Mouse (Mus musculus) midbrain, embryonic 15.5 days (tissue): ENCODE results near the gene Supt4a. TPM values are rescaled to one million over a fixed set of nuclear protein-coding genes. Genes with fewer than 3 reads are reported as not detected.

Experiments used
- ATAC-seq: fragments of 200-750 bp; cut with Nextera tagmentation; replicated peaks from 2 replicates; pipeline ENCODE4 v1.8.0; 2017; ENCODE audit warnings: moderate TSS enrichment
- H3K27ac ChIP-seq: fragments of 300-500 bp; sonication (generic); 2 replicates; pipeline ENCODE4 v1.5.1; 2015; ENCODE audit warnings: mild to moderate bottlenecking, inconsistent platforms
- H3K27me3 ChIP-seq: fragments of 300-500 bp; sonication (generic); replicated peaks from 2 replicates; pipeline ENCODE4 v1.6.1; 2015; ENCODE audit warnings: inconsistent platforms
- H3K36me3 ChIP-seq: fragments of 300-500 bp; sonication (generic); replicated peaks from 2 replicates; pipeline ENCODE4 v1.6.1; 2015; ENCODE audit warnings: inconsistent platforms
- H3K4me1 ChIP-seq: fragments of 300-500 bp; sonication (generic); 2 replicates; pipeline ENCODE4 v1.6.1; 2015; ENCODE audit warnings: inconsistent platforms
- H3K4me2 ChIP-seq: fragments of 300-500 bp; sonication (generic); 2 replicates; pipeline ENCODE4 v1.6.1; 2015; ENCODE audit warnings: inconsistent platforms, mild to moderate bottlenecking, moderate library complexity
- H3K4me3 ChIP-seq: fragments of 300-500 bp; sonication (generic); 2 replicates; pipeline ENCODE4 v1.5.1; 2015; ENCODE audit warnings: mild to moderate bottlenecking, inconsistent platforms
- H3K9ac ChIP-seq: fragments of 300-500 bp; sonication (generic); 2 replicates; pipeline ENCODE4 v1.6.1; 2015; ENCODE audit warnings: mild to moderate bottlenecking, inconsistent platforms
- H3K9me3 ChIP-seq: fragments of 300-500 bp; sonication (generic); 2 replicates; pipeline ENCODE4 v1.6.1; 2016; ENCODE audit warnings: inconsistent platforms
- WGBS: fragments of 180-500 bp; shearing (Covaris S2); methylation state at CpG from one replicate; pipeline ENCODE4 v1.1.7; 2015; ENCODE audit warnings: mixed read lengths; 5-methylcytosine and 5-hydroxymethylcytosine counted together
- polyA plus RNA-seq: library from polyadenylated mRNA; unstranded; fragments of >200 nt; fragmentation: Nextera tagmentation; extraction: Ambion mirVana; gene quantifications from 2 replicates; pipeline ENCODE4 v1.2.1, GENCODE M21; 2015

Supt4a gene
- polyA plus RNA-seq, 1 experiment from 2014 or later, result 136 TPM

DNA sequence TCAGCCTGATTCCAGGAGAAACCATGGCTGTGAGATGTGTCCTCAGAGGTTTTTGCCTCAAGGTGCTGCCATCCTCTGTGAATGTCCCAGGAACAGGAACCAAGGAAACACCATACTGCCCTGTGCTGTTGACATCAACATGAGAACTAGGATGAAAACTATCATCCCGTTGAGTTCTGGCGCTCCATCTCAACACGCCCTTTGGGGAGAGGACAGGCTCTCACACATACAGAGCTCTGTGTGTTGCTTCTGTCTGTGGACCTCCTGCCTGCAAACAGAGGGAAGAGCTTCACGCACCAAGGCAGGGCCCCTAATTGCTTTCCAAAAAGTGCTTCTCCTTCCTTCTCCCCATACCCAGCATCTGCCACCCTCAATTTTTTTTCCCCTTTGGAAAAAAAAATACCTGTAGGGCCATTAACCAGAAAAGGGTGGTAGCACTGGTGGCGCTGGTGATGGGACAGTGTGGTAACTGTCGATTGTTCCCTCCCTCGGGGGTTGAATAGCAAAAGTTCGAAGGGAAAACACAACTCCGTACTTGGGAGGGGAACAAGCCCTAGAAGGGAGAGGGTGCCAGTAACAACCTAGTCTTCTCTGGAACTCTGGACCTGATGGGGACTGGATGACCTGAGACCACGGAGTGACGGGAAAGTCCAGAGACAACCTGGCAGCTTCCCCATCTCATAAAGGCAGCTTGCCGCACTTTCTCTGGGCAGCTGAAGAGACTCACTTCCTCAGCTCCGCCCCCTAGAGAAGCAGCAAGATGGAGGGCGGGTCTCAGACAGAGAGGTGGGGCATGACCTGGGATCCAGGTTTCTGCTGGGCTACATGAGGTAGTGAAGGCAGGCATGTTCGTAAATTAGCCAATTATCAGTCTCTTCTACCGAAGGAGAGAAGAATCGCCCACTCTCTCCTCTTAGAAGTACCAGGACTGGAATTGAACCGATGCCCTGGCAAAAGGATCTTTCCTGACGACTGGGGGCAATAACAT, 11.1 kb downstream of the Supt4a start:
- Histone ChIP-seq H3K4me1 (no peaks in the 10 kb centered on the region), H3K27me3 (no peaks in the 10 kb centered on the region), H3K27ac (no peak overlapping the region), H3K4me3 (no peak overlapping the region), H3K9ac (no peak overlapping the region), H3K36me3 (peaks cover 14% of the 10 kb centered on the region), H3K9me3 (no peaks in the 10 kb centered on the region), H3K4me2 (no peak overlapping the region)
- no peak for ATAC-seq
- WGBS, result 44% methylated on average over 19 of the region's 19 CpGs

DNA sequence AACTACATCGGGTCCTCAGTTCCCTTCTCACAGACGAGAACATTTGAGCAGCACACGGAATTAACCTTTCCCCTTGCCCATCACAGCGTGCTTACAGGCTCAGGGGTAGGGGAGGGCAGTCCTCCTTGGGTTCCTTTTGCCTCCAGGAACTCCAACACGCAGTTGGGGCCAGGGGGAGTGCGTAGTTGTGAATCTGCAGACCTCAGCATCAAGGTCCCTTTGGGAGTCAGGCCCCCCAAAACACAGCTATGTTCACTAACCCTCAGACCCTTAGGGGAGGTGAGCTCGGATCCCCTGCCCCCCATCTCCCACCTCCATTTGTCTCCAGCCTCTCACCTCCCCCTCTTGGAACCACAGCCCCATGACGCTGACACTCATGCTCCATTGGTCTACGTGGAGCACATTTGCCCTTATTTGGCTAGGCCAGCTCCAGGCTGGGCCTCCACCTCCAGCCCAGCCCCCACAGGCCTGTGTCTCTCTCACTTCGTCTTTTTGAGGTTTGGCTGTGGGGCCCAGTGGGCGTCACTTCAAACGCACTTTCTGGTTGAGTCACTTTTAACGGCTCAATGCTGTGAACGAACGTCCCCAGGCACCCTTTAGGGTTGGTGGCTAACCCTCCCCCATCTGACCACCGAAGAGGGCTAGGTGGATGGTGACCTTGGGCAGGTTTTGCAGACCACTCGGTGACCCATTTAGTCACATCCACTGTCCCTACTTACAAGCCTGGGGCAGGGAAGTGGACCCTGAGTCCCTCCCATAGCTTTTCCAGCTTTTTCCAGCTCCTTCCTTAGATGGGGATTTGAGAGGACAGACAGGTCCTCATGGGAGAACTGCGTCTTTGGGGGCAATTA, 12.1 kb downstream of the Supt4a start:
- H3K27ac ChIP-seq, result no peak overlapping the region
- no peaks in the 10 kb centered on the region for H3K9me3 ChIP-seq
- H3K4me1 ChIP-seq, result no peaks in the 10 kb centered on the region
- 62% methylated on average over 18 of the region's 18 CpGs for WGBS
- H3K9ac ChIP-seq, result no peak overlapping the region
- H3K4me2 ChIP-seq, result no peak overlapping the region
- H3K36me3 ChIP-seq, result 0 out of 2 replicates have a peak, but pooled peaks cover 5% of the 10 kb centered on the region
- H3K4me3 ChIP-seq, result no peak overlapping the region
- H3K27me3 ChIP-seq, result no peaks in the 10 kb centered on the region
- ATAC-seq, result no peak

DNA sequence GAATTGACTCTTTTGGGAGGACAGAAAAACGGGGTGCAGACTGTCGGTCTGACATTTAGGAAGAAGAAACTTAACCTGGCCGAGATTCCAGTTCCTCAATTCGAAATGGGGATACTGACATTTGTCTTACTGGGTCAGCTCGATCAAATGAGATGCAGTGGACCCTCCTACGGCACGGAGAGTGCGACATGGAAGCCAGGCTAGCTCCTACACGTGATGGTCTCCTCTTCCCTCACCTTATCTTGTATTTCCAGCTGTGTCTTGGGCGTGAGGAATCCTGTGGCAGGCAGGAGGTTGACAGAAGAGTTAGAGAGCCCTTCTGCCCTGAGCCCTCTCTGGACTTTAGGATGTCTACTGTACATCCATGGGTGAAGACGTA, 12.7 kb downstream of the Supt4a start:
- Histone ChIP-seq H3K36me3 (no peaks in the 10 kb centered on the region), H3K27ac (no peak overlapping the region), H3K9me3 (no peaks in the 10 kb centered on the region), H3K4me1 (no peaks in the 10 kb centered on the region), H3K4me2 (no peak overlapping the region), H3K4me3 (no peak overlapping the region), H3K9ac (no peak overlapping the region), H3K27me3 (no peaks in the 10 kb centered on the region)
- ATAC-seq, result no peak
- 87% methylated on average over 11 of the region's 11 CpGs for WGBS

DNA sequence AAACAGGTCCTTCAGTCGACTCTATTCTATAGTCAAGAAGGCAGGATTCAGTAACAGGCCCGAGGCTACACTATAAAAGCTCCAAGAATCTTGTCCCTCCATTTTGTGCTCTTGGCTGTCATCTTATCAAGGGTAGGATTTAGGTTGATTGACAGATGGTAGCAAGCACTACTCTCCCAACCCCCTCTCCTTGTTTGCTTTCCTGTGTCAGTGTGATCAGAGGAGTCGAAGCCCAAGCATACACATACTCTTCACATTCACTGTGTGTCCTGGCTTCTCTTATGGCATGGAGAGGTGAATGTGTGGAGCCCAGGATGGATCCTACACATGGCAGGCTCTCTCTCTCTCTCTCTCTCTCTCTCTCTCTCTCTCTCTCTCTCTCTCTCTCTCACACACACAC, 13.2 kb downstream of the Supt4a start:
- no peaks in the 10 kb centered on the region for H3K4me1 ChIP-seq
- H3K27ac ChIP-seq, result no peak overlapping the region
- H3K36me3 ChIP-seq, result no peaks in the 10 kb centered on the region
- no peak overlapping the region for H3K9ac ChIP-seq
- H3K27me3 ChIP-seq, result no peaks in the 10 kb centered on the region
- H3K4me3 ChIP-seq, result no peak overlapping the region
- no peak overlapping the region for H3K4me2 ChIP-seq
- no peak for ATAC-seq
- H3K9me3 ChIP-seq, result no peaks in the 10 kb centered on the region
- 67% methylated on average over 3 of the region's 3 CpGs for WGBS

DNA sequence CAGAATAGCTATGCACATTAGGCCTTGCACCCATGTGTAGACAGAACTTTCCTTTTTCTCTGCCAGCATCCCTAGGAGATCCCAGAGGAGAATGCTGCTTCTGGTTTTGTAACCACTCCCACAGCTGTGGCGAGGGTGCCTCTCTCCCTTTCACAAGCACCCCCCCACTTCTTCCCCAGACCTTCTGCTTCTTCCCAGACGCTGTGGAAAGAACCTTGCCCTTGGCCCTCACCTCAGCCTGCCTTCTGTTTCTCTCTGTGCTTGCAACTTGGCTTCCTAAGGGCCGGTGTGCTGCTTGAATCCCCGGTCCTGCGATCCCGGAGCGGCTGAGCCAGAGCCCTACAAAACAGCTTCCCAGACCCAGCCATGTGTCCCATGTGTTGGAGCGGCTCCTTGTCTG, 13.7 kb downstream of the Supt4a start:
- Histone ChIP-seq H3K4me2 (no peak overlapping the region), H3K4me1 (no peaks in the 10 kb centered on the region), H3K27ac (no peak overlapping the region), H3K36me3 (no peaks in the 10 kb centered on the region), H3K4me3 (no peak overlapping the region), H3K9ac (no peak overlapping the region), H3K9me3 (no peaks in the 10 kb centered on the region), H3K27me3 (no peaks in the 10 kb centered on the region)
- WGBS, result 79% methylated on average over 8 of the region's 8 CpGs
- no peak for ATAC-seq

DNA sequence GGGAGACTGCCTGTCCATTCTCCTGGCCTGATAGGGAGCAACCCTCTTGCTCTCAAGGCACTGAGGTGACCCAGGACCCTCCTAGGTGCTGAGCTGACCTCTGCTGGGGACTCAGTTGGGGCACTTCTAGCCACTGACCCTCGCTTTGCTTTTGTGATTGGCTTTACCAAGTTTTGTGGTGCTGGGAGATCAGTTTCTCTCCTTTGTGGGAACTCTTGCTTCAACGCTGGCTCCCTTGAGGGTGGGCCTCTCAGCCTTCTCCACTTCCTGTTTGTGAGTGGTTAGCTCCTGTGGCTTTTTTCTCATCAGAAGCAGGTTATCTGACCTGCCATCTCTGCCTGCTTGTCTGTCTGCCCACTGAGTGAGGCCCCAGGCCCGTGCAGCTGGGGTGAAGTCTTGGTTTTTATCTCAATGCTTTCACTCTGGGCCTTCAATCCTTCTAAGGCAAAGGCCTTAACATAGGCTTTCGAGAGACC, 14.2 kb downstream of the Supt4a start:
- 68% methylated on average over 4 of the region's 4 CpGs for WGBS
- Histone ChIP-seq H3K27me3 (no peaks in the 10 kb centered on the region), H3K4me2 (no peak overlapping the region), H3K9ac (no peak overlapping the region), H3K4me1 (no peaks in the 10 kb centered on the region), H3K9me3 (no peaks in the 10 kb centered on the region), H3K36me3 (no peaks in the 10 kb centered on the region), H3K27ac (no peak overlapping the region), H3K4me3 (no peak overlapping the region)
- no peak for ATAC-seq

DNA sequence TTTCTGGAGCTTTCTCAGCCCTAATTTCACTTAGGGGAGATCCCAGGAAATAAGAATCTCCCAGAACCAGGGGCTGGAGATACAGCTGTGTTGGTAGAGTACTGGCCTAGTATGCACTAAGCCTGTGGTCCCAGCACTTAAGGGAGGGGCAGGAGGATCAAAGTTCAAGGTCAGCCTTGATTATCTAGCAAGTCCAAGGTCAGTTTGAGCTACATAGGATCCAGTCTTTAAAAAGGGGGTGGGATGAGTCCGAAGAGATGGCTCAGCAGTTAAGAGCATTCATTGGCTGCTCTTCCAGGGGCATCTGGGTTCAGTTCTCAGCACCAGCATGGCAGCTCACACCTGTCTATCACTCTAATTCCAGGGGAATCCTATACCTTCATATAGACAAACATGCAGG, 15.0 kb downstream of the Supt4a start:
- no peak overlapping the region for H3K4me3 ChIP-seq
- no peaks in the 10 kb centered on the region for H3K9me3 ChIP-seq
- no peak overlapping the region for H3K4me2 ChIP-seq
- 70% methylated on average over 1 of the region's 1 CpGs for WGBS
- no peaks in the 10 kb centered on the region for H3K36me3 ChIP-seq
- H3K9ac ChIP-seq, result no peak overlapping the region
- no peak overlapping the region for H3K27ac ChIP-seq
- H3K27me3 ChIP-seq, result no peaks in the 10 kb centered on the region
- no peaks in the 10 kb centered on the region for H3K4me1 ChIP-seq
- no peak for ATAC-seq

DNA sequence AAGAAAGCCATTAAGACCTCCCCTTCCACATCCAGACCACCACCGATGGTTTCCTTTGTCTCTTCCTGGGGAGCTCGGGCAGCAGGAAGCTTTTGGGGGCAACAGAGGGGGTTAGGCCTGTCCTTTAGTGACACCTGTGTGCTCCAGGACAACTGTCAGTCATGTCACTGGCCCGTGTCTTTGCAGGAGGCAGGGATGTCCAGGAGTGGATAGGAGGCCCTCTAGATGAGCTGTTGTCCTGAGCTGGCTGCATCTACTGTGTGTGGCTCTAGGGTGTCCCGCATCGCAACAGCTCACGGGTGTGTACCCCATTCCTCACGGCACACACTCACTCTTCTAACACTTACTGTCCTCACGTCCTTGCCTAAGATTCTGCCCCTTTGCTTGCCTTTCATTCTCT, 15.9 kb downstream of the Supt4a start:
- 84% methylated on average over 8 of the region's 8 CpGs for WGBS
- ATAC-seq, result no peak
- Histone ChIP-seq H3K4me3 (no peak overlapping the region), H3K9me3 (no peaks in the 10 kb centered on the region), H3K27me3 (no peaks in the 10 kb centered on the region), H3K4me1 (no peaks in the 10 kb centered on the region), H3K9ac (no peak overlapping the region), H3K27ac (no peak overlapping the region), H3K4me2 (no peak overlapping the region), H3K36me3 (no peaks in the 10 kb centered on the region)

DNA sequence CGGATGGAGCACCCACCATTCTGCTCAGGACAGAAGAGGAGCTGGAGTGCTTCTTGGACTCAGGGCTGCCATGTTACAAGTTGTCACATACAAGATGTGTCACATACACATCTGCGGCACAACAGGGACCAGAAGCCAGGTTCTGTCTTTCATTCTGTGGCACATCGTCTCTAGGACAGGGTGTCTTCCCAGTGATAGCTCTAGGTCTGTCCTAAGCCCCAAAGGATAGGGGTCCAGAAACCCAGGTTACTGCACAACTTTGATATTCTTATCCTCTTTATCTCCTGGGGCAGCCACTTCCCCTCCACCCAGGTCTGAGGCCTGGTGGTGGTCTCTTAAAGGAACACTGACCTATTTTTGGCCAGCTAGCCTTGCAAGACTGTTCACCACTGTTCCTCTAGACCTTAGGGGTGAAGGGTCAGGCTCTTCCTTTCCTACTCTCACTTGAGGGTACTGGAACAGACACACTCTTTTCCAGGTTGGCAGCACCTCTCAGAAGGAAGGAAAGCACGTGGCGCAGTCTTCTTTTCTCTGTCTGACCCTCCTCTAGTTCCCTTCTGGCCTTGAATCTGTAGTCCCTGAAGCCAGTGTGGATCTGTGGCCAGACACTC, 16.6 kb downstream of the Supt4a start:
- no peak overlapping the region for H3K27ac ChIP-seq
- no peak for ATAC-seq
- H3K9me3 ChIP-seq, result no peaks in the 10 kb centered on the region
- 85% methylated on average over 5 of the region's 5 CpGs for WGBS
- H3K4me1 ChIP-seq, result no peaks in the 10 kb centered on the region
- H3K9ac ChIP-seq, result no peak overlapping the region
- H3K4me2 ChIP-seq, result no peak overlapping the region
- H3K4me3 ChIP-seq, result no peak overlapping the region
- H3K27me3 ChIP-seq, result no peaks in the 10 kb centered on the region
- H3K36me3 ChIP-seq, result no peaks in the 10 kb centered on the region

DNA sequence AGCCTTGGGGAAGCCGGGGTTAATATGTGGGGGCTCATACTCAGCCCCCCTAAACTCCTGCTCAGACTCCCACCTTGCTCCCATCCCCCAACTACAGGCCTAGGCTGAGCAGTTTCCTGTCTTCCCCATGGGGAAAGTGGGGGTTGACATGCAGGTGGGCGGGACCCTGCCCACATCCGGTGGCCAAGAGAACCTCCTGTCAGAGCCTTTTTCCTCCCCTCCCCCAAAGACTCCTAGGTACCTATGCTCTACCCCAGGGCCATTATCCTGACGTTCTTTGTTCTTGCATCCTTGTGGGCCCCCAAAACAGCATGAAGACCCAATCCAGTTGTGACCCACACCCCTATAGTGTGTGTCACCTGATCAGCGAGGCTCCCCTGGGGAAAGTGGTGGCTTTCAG, 17.3 kb downstream of the Supt4a start:
- H3K27me3 ChIP-seq, result no peaks in the 10 kb centered on the region
- no peak overlapping the region for H3K27ac ChIP-seq
- ATAC-seq, result no peak
- no peak overlapping the region for H3K9ac ChIP-seq
- H3K4me3 ChIP-seq, result no peak overlapping the region
- peaks cover 5% of the 10 kb centered on the region for H3K4me1 ChIP-seq
- no peaks in the 10 kb centered on the region for H3K9me3 ChIP-seq
- 82% methylated on average over 5 of the region's 5 CpGs for WGBS
- no peak overlapping the region for H3K4me2 ChIP-seq
- H3K36me3 ChIP-seq, result no peaks in the 10 kb centered on the region

DNA sequence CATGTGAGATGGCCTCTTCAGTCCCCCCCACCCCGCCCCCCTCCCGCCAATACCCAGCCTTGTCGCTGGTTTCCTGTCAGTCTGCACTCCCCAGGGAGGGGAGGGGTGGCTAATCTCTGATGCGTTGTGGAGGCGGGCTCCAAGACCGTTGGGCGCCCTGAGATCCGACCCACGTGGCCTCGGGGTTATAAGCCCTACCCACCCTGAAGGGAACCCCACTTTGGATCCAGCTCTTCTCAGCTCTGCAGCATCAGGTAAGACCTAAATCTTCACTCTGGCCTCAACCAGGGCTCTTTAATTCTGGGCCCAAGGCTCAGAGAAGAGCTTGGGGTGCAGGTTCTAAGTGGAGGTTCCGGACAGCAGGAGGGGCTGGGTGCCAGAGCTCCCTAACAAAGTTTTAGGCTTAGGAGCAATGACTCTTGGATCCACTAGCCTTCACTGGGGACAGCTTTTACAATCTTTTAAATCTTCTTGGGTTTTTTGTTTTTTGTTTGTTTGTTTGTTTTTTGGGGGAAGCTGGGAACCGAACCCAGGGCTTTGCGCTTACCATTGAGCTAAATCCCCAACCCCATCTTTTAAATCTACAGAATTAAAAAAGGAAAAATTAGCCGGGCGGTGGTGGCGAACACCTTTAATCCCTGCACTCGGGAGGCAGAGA, 18.1 kb downstream of the Supt4a start:
- Histone ChIP-seq H3K4me1 (peaks cover 11% of the 10 kb centered on the region), H3K27ac (no peak overlapping the region), H3K36me3 (no peaks in the 10 kb centered on the region), H3K9me3 (no peaks in the 10 kb centered on the region), H3K4me2 (no peak overlapping the region), H3K9ac (no peak overlapping the region), H3K4me3 (no peak overlapping the region), H3K27me3 (no peaks in the 10 kb centered on the region)
- no peak for ATAC-seq
- WGBS, result 78% methylated on average over 17 of the region's 17 CpGs
